Mouse (Mus musculus): Measurements from ENCODE around the gene Usp12. TPM values are rescaled to one million over a fixed set of nuclear protein-coding genes. Genes with fewer than 3 reads are reported as not detected.

The Usp12 gene
- polyA plus RNA-seq, 1 experiment from 2014 or later: 14.0 TPM

DNA sequence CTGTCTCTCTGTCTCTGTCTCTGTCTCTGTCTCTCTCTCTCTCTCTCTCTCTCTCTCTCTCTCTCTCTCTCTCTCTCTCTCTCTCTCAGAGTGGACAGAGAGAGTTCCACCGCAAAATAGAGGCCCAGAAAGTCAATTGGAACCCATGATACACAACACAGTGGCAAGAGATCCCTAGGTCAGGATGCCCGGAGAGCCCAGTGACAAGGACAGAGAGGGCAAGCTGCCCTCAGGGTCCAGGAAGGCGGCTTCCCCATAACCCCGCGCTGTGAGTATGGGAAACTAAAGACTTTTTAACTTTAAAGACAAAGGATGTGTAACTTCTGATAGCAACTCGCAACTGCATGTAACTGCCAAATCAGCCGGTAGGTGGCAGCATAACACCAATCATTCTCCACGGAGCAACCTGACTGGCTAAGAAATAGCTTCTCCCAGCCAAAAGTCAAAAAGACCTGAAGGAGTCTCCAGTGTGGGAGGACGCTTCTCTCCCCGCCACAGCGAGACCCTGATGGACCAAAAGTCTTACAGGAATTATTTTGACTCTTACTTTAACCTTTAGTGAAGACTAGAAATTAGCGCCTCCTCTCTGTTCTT lies 88.9 kb downstream of the Usp12 start:
- Histone ChIP-seq H3K9me3 (ENCODE audit: control insufficient read depth, low read length) (peaks cover 4% of the 10 kb centered on the region; the same call in 1 of the 2 replicates), H3K36me3 (ENCODE audit: control insufficient read depth, insufficient read depth, low read length) (no peaks in the 10 kb centered on the region), H3K27ac (replicated peaks; ENCODE audit: low read depth, low read length) (no peak overlapping the region), H3K4me1 (ENCODE audit: control insufficient read depth, insufficient read depth, low read length) (no peaks in the 10 kb centered on the region), H3K4me3 (ENCODE audit: low read depth, low read length) (no peak overlapping the region), H3K9ac (ENCODE audit: low read depth, low read length) (no peak overlapping the region), H3K27me3 (replicated peaks; ENCODE audit: control insufficient read depth, insufficient read depth, low read length) (no peaks in the 10 kb centered on the region), H3K4me2 (ENCODE audit: low read depth, low read length) (peak overlapping the region; percentile 32)
- DNase-seq (ENCODE audit: low spot score) (peak; percentile 83), ATAC-seq (ENCODE audit: low read depth) (peak; percentile 31; the same call in 1 of the 2 replicates)
- 9% methylated on average over 12 of the region's 12 CpGs for WGBS

DNA sequence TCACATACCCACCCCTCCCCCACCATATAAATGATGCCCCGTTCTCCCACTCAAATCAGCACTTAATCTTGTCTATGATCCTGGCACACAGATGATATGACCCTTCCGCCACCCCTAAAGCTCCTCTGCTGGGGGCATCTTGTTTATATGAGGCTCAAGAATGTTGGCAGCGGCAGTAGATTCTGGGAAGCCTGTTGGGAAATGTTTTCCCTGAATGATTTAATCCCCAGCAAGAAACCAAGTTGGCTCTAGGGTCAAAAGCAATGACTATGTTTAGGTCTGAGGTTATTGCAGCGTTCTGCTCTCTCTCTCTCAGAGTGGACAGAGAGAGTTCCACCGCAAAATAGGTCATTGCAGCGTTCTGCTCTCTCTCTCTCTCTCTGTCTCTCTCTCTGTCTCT lies 89.4 kb downstream of the Usp12 start:
- no peak overlapping the region for H3K4me2 ChIP-seq (ENCODE audit: low read depth, low read length)
- H3K9me3 ChIP-seq (ENCODE audit: control insufficient read depth, low read length): peaks cover 4% of the 10 kb centered on the region; the same call in 1 of the 2 replicates
- no peaks in the 10 kb centered on the region for H3K4me1 ChIP-seq (ENCODE audit: control insufficient read depth, insufficient read depth, low read length)
- DNase-seq (ENCODE audit: low spot score) (no peak), ATAC-seq (ENCODE audit: low read depth) (no peak)
- no peaks in the 10 kb centered on the region for H3K27me3 ChIP-seq (replicated peaks; ENCODE audit: control insufficient read depth, insufficient read depth, low read length)
- WGBS: 75% methylated on average over 6 of the region's 6 CpGs
- H3K36me3 ChIP-seq (ENCODE audit: control insufficient read depth, insufficient read depth, low read length): no peaks in the 10 kb centered on the region
- H3K9ac ChIP-seq (ENCODE audit: low read depth, low read length): no peak overlapping the region
- no peak overlapping the region for H3K27ac ChIP-seq (replicated peaks; ENCODE audit: low read depth, low read length)
- no peak overlapping the region for H3K4me3 ChIP-seq (ENCODE audit: low read depth, low read length)

DNA sequence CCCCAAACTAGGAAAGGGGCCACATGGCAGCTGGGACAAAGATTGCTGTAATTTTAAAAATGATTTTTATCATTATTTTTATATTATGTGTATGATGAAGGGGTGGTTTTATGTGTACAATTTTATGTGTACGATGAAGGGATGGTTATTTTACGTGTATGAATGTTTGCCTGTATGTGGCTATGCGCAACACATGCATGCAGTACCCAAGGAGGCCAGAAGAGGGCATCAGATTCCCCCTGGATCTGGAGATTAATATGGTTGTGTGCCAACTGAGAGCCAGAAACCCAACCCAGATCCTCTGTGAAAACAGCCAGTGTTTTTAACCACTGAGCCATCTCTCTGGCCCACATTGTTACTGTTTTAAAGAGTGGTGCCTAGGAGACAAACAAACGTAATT lies 90.6 kb downstream of the Usp12 start:
- ATAC-seq (ENCODE audit: low read depth): no peak
- no peak for DNase-seq (ENCODE audit: low spot score)
- Histone ChIP-seq H3K27ac (replicated peaks; ENCODE audit: low read depth, low read length) (no peak overlapping the region), H3K36me3 (ENCODE audit: control insufficient read depth, insufficient read depth, low read length) (no peaks in the 10 kb centered on the region), H3K4me3 (ENCODE audit: low read depth, low read length) (no peak overlapping the region), H3K27me3 (replicated peaks; ENCODE audit: control insufficient read depth, insufficient read depth, low read length) (no peaks in the 10 kb centered on the region), H3K9me3 (ENCODE audit: control insufficient read depth, low read length) (peaks cover 4% of the 10 kb centered on the region; the same call in 1 of the 2 replicates), H3K4me1 (ENCODE audit: control insufficient read depth, insufficient read depth, low read length) (no peaks in the 10 kb centered on the region), H3K9ac (ENCODE audit: low read depth, low read length) (no peak overlapping the region), H3K4me2 (ENCODE audit: low read depth, low read length) (no peak overlapping the region)
- 90% methylated on average over 4 of the region's 4 CpGs for WGBS

DNA sequence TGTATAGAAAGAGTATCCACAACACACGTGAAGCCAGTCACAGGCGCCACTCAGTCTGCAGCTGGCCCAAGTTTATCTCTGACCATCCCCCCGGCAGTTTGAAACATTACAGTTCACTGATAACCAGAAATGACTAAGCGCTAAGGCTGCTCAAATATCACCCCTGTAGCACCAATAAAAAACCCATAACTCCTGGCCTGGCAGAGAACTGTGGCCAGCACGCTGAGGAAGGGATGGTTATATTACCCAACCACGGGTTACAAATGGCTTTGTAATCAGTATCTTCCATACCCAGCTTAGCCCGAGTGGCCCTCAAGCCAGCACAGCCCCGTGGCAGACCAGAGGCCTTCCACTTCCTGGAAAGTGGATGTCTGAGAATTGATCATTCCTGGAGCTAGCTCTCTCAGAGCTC lies 91.1 kb downstream of the Usp12 start:
- no peak overlapping the region for H3K4me3 ChIP-seq (ENCODE audit: low read depth, low read length)
- peaks cover 4% of the 10 kb centered on the region; the same call in 1 of the 2 replicates for H3K9me3 ChIP-seq (ENCODE audit: control insufficient read depth, low read length)
- H3K27ac ChIP-seq (replicated peaks; ENCODE audit: low read depth, low read length): no peak overlapping the region
- DNase-seq (ENCODE audit: low spot score) (no peak), ATAC-seq (ENCODE audit: low read depth) (no peak)
- H3K4me1 ChIP-seq (ENCODE audit: control insufficient read depth, insufficient read depth, low read length): no peaks in the 10 kb centered on the region
- H3K36me3 ChIP-seq (ENCODE audit: control insufficient read depth, insufficient read depth, low read length): no peaks in the 10 kb centered on the region
- 63% methylated on average over 8 of the region's 8 CpGs for WGBS
- H3K4me2 ChIP-seq (ENCODE audit: low read depth, low read length): no peak overlapping the region
- no peak overlapping the region for H3K9ac ChIP-seq (ENCODE audit: low read depth, low read length)
- H3K27me3 ChIP-seq (replicated peaks; ENCODE audit: control insufficient read depth, insufficient read depth, low read length): no peaks in the 10 kb centered on the region

DNA sequence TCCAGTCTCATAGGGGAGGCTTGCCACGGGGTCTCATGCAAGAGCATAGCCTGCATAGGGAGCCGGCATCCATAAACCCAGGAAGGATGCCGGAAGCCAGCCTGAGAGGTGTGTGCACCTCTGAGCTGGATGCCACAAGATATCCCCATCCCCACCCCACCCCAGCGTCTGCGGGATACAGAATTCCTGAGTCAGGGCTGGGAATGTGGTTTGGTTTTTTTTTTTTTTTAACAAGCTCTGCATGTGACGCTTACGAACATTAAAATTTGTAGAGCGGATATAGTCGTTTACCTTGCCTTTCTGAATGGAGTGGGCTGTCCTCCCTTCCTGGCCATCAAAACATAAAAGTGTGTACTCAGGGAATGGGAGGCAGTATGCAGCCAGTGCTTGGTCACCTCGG lies 94.7 kb downstream of the Usp12 start:
- H3K4me1 ChIP-seq (ENCODE audit: control insufficient read depth, insufficient read depth, low read length): no peaks in the 10 kb centered on the region
- H3K27me3 ChIP-seq (replicated peaks; ENCODE audit: control insufficient read depth, insufficient read depth, low read length): no peaks in the 10 kb centered on the region
- H3K27ac ChIP-seq (replicated peaks; ENCODE audit: low read depth, low read length): no peak overlapping the region
- no peak overlapping the region for H3K9ac ChIP-seq (ENCODE audit: low read depth, low read length)
- no peaks in the 10 kb centered on the region for H3K36me3 ChIP-seq (ENCODE audit: control insufficient read depth, insufficient read depth, low read length)
- H3K9me3 ChIP-seq (ENCODE audit: control insufficient read depth, low read length): no peaks in the 10 kb centered on the region
- DNase-seq (ENCODE audit: low spot score) (no peak), ATAC-seq (ENCODE audit: low read depth) (no peak)
- 69% methylated on average over 10 of the region's 10 CpGs for WGBS
- no peak overlapping the region for H3K4me2 ChIP-seq (ENCODE audit: low read depth, low read length)
- H3K4me3 ChIP-seq (ENCODE audit: low read depth, low read length): no peak overlapping the region

DNA sequence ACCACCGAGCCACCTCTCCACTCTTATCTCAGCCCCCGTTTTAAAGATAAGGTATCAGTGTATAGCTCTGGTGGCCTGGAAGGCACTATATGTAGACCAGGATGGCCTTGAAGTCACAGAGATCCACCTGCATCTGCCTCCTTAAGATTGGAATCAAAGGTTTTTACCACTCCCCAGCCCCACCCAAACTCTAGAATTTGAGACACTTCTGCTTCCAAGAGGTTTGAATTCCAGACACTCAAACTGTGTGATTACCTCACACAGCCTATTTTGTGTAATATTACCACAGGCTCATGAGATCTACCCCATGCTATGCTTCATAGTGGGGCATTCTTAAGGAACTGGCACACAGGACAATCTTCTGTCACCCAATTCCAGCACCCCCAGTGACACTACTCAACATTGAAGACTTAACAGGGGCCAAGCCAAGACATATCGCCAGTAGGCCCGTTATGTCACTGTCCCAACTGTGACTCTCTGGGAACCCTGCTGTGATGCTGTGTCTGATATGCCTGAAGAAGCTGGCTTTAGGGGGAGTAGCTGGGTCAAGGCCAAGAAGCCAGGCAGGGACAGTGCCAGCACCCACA lies 95.3 kb downstream of the Usp12 start:
- DNase-seq (ENCODE audit: low spot score): no peak
- H3K9me3 ChIP-seq (ENCODE audit: control insufficient read depth, low read length): no peaks in the 10 kb centered on the region
- no peak for ATAC-seq (ENCODE audit: low read depth)
- H3K9ac ChIP-seq (ENCODE audit: low read depth, low read length): no peak overlapping the region
- H3K27me3 ChIP-seq (replicated peaks; ENCODE audit: control insufficient read depth, insufficient read depth, low read length): no peaks in the 10 kb centered on the region
- no peaks in the 10 kb centered on the region for H3K4me1 ChIP-seq (ENCODE audit: control insufficient read depth, insufficient read depth, low read length)
- H3K27ac ChIP-seq (replicated peaks; ENCODE audit: low read depth, low read length): no peak overlapping the region
- 83% methylated on average over 4 of the region's 4 CpGs for WGBS
- no peaks in the 10 kb centered on the region for H3K36me3 ChIP-seq (ENCODE audit: control insufficient read depth, insufficient read depth, low read length)
- H3K4me2 ChIP-seq (ENCODE audit: low read depth, low read length): no peak overlapping the region
- no peak overlapping the region for H3K4me3 ChIP-seq (ENCODE audit: low read depth, low read length)

DNA sequence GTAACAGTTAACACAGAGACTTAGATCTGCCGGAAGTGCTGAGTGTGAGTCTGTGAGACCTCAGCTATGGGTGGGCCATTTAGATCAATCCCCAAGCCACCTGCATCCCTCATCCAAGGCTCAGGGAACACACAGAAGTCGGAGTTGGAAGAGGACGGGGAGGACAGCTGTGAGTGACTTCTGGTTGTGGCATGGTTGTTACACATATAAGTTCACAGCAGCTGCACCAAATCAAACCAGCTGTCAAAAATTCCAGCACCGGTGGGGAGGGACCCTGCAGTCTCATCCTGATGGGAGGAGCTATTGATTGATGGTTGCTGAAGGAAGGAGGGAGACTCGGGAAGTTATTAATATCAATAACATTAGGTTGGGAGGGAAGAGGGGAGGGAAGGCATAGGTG lies 99.3 kb downstream of the Usp12 start:
- H3K9ac ChIP-seq (ENCODE audit: low read depth, low read length): no peak overlapping the region
- no peaks in the 10 kb centered on the region for H3K36me3 ChIP-seq (ENCODE audit: control insufficient read depth, insufficient read depth, low read length)
- no peak overlapping the region for H3K27ac ChIP-seq (replicated peaks; ENCODE audit: low read depth, low read length)
- DNase-seq (ENCODE audit: low spot score) (no peak), ATAC-seq (ENCODE audit: low read depth) (no peak)
- H3K4me1 ChIP-seq (ENCODE audit: control insufficient read depth, insufficient read depth, low read length): no peaks in the 10 kb centered on the region
- H3K4me3 ChIP-seq (ENCODE audit: low read depth, low read length): no peak overlapping the region
- H3K27me3 ChIP-seq (replicated peaks; ENCODE audit: control insufficient read depth, insufficient read depth, low read length): no peaks in the 10 kb centered on the region
- no peaks in the 10 kb centered on the region for H3K9me3 ChIP-seq (ENCODE audit: control insufficient read depth, low read length)
- H3K4me2 ChIP-seq (ENCODE audit: low read depth, low read length): no peak overlapping the region
- WGBS: 56% methylated on average over 5 of the region's 5 CpGs

DNA sequence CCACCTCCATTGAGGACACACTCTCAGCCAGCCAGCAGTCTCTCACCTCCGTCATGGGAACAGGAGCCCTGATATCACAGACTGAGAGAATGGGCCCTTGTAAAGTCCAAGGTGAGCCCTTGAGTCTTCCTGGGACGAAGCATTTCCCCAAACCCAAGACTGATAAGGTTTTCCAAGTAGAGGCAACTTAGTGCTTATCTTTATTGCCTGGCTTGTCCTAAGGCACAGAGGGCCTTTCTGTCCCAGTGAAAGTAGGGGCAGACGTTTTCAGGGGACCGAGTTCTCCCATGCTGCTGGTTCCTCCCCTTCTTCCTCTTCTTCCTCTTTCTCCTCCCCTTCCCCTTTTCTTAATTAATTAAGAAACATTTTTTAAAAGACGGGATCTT lies 101.8 kb downstream of the Usp12 start:
- Histone ChIP-seq H3K36me3 (ENCODE audit: control insufficient read depth, insufficient read depth, low read length) (no peaks in the 10 kb centered on the region), H3K4me1 (ENCODE audit: control insufficient read depth, insufficient read depth, low read length) (no peaks in the 10 kb centered on the region), H3K27ac (replicated peaks; ENCODE audit: low read depth, low read length) (no peak overlapping the region), H3K4me2 (ENCODE audit: low read depth, low read length) (no peak overlapping the region), H3K4me3 (ENCODE audit: low read depth, low read length) (no peak overlapping the region), H3K9ac (ENCODE audit: low read depth, low read length) (no peak overlapping the region), H3K27me3 (replicated peaks; ENCODE audit: control insufficient read depth, insufficient read depth, low read length) (no peaks in the 10 kb centered on the region), H3K9me3 (ENCODE audit: control insufficient read depth, low read length) (no peaks in the 10 kb centered on the region)
- DNase-seq (ENCODE audit: low spot score) (no peak), ATAC-seq (ENCODE audit: low read depth) (no peak)
- 72% methylated on average over 5 of the region's 5 CpGs for WGBS

DNA sequence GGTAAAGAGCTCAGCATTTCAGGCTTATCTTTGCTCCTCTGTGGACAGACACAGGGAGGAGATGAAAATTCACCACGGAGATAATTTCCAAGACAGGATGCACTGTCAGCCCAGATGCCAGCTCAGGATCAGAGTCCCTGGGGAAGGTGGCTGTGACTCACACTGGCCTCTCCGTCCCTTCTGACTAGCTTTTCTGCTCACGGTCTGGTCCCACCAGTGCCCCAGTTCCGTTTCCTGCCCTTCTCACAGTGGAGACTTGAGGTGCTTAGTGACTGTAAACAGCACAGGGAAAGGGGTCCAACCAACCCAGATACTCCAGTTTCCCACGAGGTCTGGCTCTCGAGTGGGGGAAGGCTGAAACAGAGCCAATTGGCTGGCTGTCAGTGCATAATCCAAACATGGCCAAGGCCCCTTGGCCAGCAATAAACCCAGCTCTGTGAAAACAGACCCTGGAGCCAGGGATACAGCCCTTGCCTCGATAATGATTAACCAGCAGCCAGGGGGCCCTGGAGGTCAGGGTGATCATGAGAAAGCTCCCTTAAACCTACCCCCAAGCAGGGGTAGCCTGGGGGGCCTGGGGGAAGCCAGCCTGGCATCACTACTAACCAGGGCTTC lies 102.3 kb downstream of the Usp12 start:
- Histone ChIP-seq H3K27me3 (replicated peaks; ENCODE audit: control insufficient read depth, insufficient read depth, low read length) (no peaks in the 10 kb centered on the region), H3K4me2 (ENCODE audit: low read depth, low read length) (no peak overlapping the region), H3K4me3 (ENCODE audit: low read depth, low read length) (no peak overlapping the region), H3K4me1 (ENCODE audit: control insufficient read depth, insufficient read depth, low read length) (no peaks in the 10 kb centered on the region), H3K9me3 (ENCODE audit: control insufficient read depth, low read length) (no peaks in the 10 kb centered on the region), H3K9ac (ENCODE audit: low read depth, low read length) (no peak overlapping the region), H3K36me3 (ENCODE audit: control insufficient read depth, insufficient read depth, low read length) (no peaks in the 10 kb centered on the region), H3K27ac (replicated peaks; ENCODE audit: low read depth, low read length) (no peak overlapping the region)
- DNase-seq (ENCODE audit: low spot score) (no peak), ATAC-seq (ENCODE audit: low read depth) (no peak)
- 44% methylated on average over 7 of the region's 7 CpGs for WGBS
